Mouse (Mus musculus): ENCODE data around the gene Birc5.
A peak's percentile ranks its signal among the peaks of the same experiment; 100 is the strongest.

Gene Birc5

GRCm38 (mm10) chr11:117857462-117857861, 8.4 kb downstream of the Birc5 start:
- DNase-seq, result no peak

GRCm38 (mm10) chr11:117858392-117858791, 9.3 kb downstream of the Birc5 start:
- DNase-seq, result no peak

- DNase-seq, result no peak
These were observed 11.6 kb downstream of the Birc5 start, which contains the start of gene Tmem235 for GRCm38 (mm10) chr11:117860601-117861000. TSS of gene Tmem235 (plus strand) at chr11:117860752.

- DNase-seq, result no peak
These were observed 14.3 kb downstream of the Birc5 start for GRCm38 (mm10) chr11:117863174-117863856.

GRCm38 (mm10) chr11:117864805-117865204, 15.8 kb downstream of the Birc5 start:
- DNase-seq, result no peak

- no peak for DNase-seq
These were observed 16.9 kb downstream of the Birc5 start for GRCm38 (mm10) chr11:117865988-117866387.

GRCm38 (mm10) chr11:117870688-117871365, 21.8 kb downstream of the Birc5 start:
- peak; percentile 84 for DNase-seq

- DNase-seq, result no peak
These were observed 22.3 kb downstream of the Birc5 start for GRCm38 (mm10) chr11:117871376-117871775.

- no peak for DNase-seq
These were observed 23.0 kb downstream of the Birc5 start for GRCm38 (mm10) chr11:117871911-117872584.

- peak; percentile 82 for DNase-seq
These were observed 24.0 kb downstream of the Birc5 start, which contains the start of gene Tha1 for GRCm38 (mm10) chr11:117872861-117873608. TSS of gene Tha1 (minus strand) at chr11:117873481.

- no peak for DNase-seq
These were observed 25.4 kb downstream of the Birc5 start for GRCm38 (mm10) chr11:117874419-117874818.

- no peak for DNase-seq
These were observed 26.6 kb downstream of the Birc5 start for GRCm38 (mm10) chr11:117875681-117876080.

GRCm38 (mm10) chr11:117877917-117878745, 29.1 kb downstream of the Birc5 start:
- no peak for DNase-seq

GRCm38 (mm10) chr11:117878892-117879291, 29.8 kb downstream of the Birc5 start:
- no peak for DNase-seq

- DNase-seq, result no peak
These were observed 30.6 kb downstream of the Birc5 start for GRCm38 (mm10) chr11:117879676-117880075.

- no peak for DNase-seq
These were observed 31.4 kb downstream of the Birc5 start for GRCm38 (mm10) chr11:117880336-117880976.

GRCm38 (mm10) chr11:117880977-117881358, 31.9 kb downstream of the Birc5 start:
- no peak for DNase-seq

- DNase-seq, result no peak
These were observed 32.7 kb downstream of the Birc5 start for GRCm38 (mm10) chr11:117881787-117882186.

GRCm38 (mm10) chr11:117882208-117882607, 33.2 kb downstream of the Birc5 start:
- DNase-seq, result no peak

- no peak for DNase-seq
These were observed 36.9 kb downstream of the Birc5 start for GRCm38 (mm10) chr11:117886000-117886399.

GRCm38 (mm10) chr11:117888168-117888852, 39.3 kb downstream of the Birc5 start:
- DNase-seq, result no peak

All from cerebellum, adult 11 months (tissue).